Mouse (Mus musculus) cerebellum, adult 18-20 months (tissue): ENCODE measurements around the gene Opcml.

Experiments
- DNase-seq, 2 experiments: peaks; one replicate each; pipeline ENCODE4 v3.0.0; 2021

Opcml gene

DNA sequence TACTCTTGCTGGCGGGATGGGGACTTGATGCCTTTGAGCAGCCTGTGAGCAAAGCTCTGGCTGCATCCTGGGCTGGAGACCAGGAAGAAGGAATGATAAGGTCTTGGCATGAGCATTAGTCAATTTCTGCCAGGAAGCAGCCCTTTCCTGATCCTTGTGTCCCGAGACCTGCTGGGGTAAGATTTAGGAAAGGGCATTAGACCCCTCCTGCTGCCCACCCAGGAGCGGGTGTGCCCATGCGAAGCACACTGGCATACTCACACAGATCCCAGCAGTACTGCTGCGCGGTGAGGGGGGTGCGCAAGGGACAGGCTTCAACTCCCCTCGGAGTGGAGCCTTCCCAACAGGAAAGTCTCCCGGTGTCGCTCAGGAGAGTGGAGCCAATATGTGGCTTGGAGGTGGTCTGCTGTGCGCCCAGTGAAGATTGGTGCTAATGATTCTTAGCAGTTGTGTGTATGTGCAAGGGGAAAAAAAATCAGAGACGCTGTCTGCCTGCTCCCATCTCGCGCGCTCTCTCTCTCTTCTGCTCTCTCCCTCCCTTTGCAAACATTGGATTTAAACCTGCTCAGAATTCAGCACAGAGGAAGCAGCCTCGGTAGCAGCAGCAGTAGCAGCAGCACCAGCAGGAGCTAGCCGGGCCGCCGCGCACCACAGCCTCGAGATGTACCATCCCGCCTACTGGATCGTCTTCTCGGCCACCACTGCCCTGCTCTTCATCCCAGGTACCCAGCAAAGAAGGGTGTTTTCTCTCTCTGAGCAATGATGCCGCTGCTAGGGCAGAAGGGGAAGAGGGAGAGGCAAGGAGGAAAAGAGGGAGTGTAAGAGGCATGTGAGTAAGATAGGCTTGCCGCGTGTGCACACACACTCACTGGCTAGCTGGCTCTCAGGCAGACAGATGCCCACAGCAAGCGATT is at the start of gene Opcml:
Gene Opcml (plus strand): TSS at position 51 of the 914 bp plus-strand sequence.
- peak; percentile 2 to 9 for DNase-seq

DNA sequence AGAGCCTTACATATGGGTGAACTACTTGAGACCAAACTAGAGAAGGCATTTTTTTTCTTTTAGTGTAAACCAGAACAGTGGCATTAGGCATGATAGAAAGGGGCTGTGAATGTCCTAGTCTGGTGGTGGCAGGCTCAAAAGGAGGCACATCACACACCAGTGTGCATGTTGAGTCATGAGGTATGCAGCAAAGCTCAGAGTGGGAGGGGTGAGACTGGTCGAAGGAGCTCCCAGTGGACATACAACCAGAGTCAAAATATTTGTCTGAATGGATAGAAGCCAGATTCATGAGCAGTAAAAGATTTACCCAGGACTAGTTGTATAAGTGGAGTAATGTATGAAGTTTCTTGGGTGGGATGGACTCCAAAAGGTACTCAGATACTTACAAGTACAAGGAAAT is 31.9 kb upstream of the Opcml start:
- DNase-seq: no peak

DNA sequence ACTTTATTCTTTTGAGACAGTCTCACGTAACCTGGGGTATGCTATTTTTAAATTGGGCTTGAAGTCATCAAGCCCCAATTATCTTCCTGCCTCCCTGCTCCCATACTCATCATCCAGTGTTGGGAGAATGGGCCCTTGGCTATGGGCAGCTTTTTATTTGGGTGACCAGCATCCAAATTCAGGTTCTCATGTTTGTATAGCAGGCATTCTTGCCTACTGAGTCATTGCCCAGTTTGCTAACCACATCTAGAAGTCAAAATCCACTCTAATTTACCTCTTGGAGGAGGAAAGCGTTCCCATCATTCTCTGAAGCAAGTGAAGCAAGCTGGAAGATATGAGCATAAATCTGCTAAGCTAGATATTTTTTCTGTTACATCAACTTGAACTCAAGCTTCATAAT is 29.4 kb upstream of the Opcml start:
- DNase-seq: no peak

- DNase-seq: no peak
These were observed 24.1 kb upstream of the Opcml start for GRCm38 (mm10) chr9:27766446-27766845.

GRCm38 (mm10) chr9:27767196-27767900 is 23.2 kb upstream of the Opcml start:
- no peak for DNase-seq

GRCm38 (mm10) chr9:27768788-27769187 is 21.8 kb upstream of the Opcml start:
- DNase-seq: no peak

- DNase-seq: no peak
These were observed 9.1 kb upstream of the Opcml start for GRCm38 (mm10) chr9:27781291-27781993.

DNA sequence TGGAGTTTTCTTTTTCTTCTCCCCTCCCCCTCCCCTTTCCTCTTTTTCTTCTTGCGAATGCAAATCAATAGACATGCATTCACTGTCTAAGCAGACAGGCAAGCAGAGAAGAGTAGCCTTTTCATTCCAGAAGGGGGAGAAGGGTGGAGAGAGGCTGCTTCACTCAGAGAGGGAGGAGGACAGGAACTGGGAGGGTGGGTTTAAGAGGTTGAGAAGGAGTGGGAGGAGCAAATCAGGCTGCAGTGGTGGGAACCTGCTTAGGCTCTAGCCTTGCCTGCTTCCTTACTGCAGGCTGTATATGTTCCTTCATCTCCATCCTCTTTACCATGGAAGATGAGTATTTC is 8.6 kb upstream of the Opcml start:
- DNase-seq: no peak

- DNase-seq: no peak
These were observed 1.0 kb downstream of the Opcml start for GRCm38 (mm10) chr9:27791639-27791966.

DNA sequence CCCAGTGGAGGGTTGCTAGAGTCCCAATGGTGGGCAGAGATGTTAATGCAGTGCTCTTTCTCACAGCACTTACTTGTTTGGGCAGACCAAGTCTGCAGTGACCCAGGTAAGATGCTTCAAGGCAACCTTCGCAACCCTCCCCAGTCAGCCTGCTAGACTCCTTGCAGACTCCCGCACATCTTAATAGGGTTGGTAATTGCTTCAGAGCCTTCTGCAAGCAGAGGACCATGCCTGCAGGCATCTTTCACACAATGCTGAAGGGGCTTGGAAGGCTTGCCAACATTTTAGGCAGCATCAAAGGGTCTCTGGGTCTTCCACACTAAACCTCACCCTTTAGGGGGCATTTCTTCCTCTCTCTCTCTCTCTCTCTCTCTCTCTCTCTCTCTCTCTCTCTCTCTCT is 1.7 kb downstream of the Opcml start:
- no peak for DNase-seq

- DNase-seq: no peak
These were observed 2.4 kb downstream of the Opcml start for GRCm38 (mm10) chr9:27792994-27793393.

- no peak for DNase-seq
These were observed 6.0 kb downstream of the Opcml start for GRCm38 (mm10) chr9:27796535-27796934.

GRCm38 (mm10) chr9:27800992-27801391 is 10.4 kb downstream of the Opcml start:
- DNase-seq: no peak

- no peak for DNase-seq
These were observed 11.2 kb downstream of the Opcml start for GRCm38 (mm10) chr9:27801807-27802206.

GRCm38 (mm10) chr9:27802379-27802778 is 11.8 kb downstream of the Opcml start:
- no peak for DNase-seq

GRCm38 (mm10) chr9:27804461-27804860 is 13.9 kb downstream of the Opcml start:
- no peak for DNase-seq

- DNase-seq: no peak
These were observed 19.2 kb downstream of the Opcml start for GRCm38 (mm10) chr9:27809741-27810140.

GRCm38 (mm10) chr9:27813207-27813790 is 22.7 kb downstream of the Opcml start:
- DNase-seq: no peak

- DNase-seq: no peak
These were observed 23.6 kb downstream of the Opcml start for GRCm38 (mm10) chr9:27814161-27814560.

- no peak for DNase-seq
These were observed 30.6 kb downstream of the Opcml start for GRCm38 (mm10) chr9:27821197-27821596.

DNA sequence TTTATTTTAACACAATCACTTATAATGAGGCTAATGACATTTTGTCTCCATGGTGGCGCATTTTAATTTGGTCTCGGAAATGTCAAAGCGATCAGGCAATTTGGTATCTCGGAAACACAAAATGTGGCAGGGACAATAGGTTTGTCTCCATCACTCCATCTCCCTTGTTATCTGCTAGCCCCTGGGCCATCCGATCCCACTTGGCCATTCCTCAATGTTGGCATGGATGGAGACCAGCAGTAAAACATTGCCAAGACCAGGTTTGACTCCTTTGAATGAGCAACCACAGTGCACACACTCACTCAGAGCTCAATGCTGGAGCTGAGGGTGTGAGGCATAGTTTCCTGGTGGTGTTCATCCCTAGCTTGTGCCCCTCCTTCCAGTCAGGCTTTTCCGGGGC is 32.1 kb downstream of the Opcml start:
- DNase-seq: no peak

DNA sequence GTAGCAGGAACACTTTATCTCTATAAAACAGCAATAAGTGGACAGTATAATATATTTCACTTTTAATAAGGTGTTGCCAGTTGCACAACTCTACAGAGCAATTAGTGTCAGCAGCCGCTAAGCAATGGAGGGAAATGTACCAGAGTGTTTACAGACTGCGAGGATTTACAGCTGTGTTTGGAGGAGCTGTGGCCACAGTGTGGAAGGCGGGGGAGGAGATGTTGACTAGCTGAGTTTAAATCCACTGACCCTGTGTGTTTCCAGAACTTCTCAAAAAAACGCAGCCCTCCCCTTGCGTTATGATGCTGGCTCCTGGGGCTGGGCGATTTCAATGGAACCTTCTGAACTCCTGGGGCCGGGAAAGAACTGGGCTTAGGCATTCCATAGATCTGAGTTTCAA is 33.8 kb downstream of the Opcml start:
- no peak for DNase-seq

GRCm38 (mm10) chr9:27830519-27830918 is 39.9 kb downstream of the Opcml start:
- no peak for DNase-seq
